Mouse (Mus musculus) limb, embryonic 13.5 days (tissue): ENCODE results near the gene Tnrc18. TPM values are rescaled to one million over a fixed set of nuclear protein-coding genes. Genes with fewer than 3 reads are reported as not detected.

Source experiments
- ATAC-seq: fragments of 200-750 bp; cut with Nextera tagmentation; 2 replicates; pipeline ENCODE4 v1.8.0; 2017; ENCODE audit warnings: low read depth, moderate number of reproducible peaks, moderate TSS enrichment; ENCODE audit not compliant: low FRiP score
- H3K27ac ChIP-seq: fragments of 300-500 bp; sonication (generic); 2 replicates; pipeline ENCODE4 v1.5.1; 2015; ENCODE audit warnings: inconsistent platforms, mild to moderate bottlenecking, moderate library complexity
- H3K27me3 ChIP-seq: fragments of 300-500 bp; sonication (generic); 2 replicates; pipeline ENCODE4 v1.6.1; 2015; ENCODE audit warnings: mild to moderate bottlenecking, inconsistent platforms
- H3K36me3 ChIP-seq: fragments of 300-500 bp; sonication (generic); 2 replicates; pipeline ENCODE4 v1.6.1; 2015; ENCODE audit warnings: inconsistent platforms, mild to moderate bottlenecking, moderate library complexity
- H3K4me1 ChIP-seq: fragments of 300-500 bp; sonication (generic); 2 replicates; pipeline ENCODE4 v1.6.1; 2015; ENCODE audit warnings: inconsistent platforms
- H3K4me2 ChIP-seq: fragments of 300-500 bp; sonication (generic); replicated peaks from 2 replicates; pipeline ENCODE4 v1.6.1; 2015; ENCODE audit warnings: inconsistent platforms, mild to moderate bottlenecking, moderate library complexity
- H3K4me3 ChIP-seq: fragments of 300-500 bp; sonication (generic); 2 replicates; pipeline ENCODE4 v1.5.1; 2015; ENCODE audit warnings: moderate library complexity, mild to moderate bottlenecking, inconsistent platforms
- H3K9ac ChIP-seq: fragments of 300-500 bp; sonication (generic); 2 replicates; pipeline ENCODE4 v1.6.1; 2015; ENCODE audit warnings: mild to moderate bottlenecking, inconsistent platforms
- H3K9me3 ChIP-seq: fragments of 300-500 bp; sonication (generic); 2 replicates; pipeline ENCODE4 v1.6.1; 2016; ENCODE audit warnings: inconsistent platforms
- WGBS: fragments of 180-500 bp; shearing (Covaris S2); methylation state at CpG from one replicate; pipeline ENCODE4 v1.1.7; 2015; 5-methylcytosine and 5-hydroxymethylcytosine counted together
- polyA plus RNA-seq: library from polyadenylated mRNA; unstranded; fragments of >200 nt; fragmentation: Nextera tagmentation; extraction: Ambion mirVana; gene quantifications from 2 replicates; pipeline ENCODE4 v1.2.1, GENCODE M21; 2015

The Tnrc18 gene
- polyA plus RNA-seq, 1 experiment from 2014 or later = 37.4 TPM

- no peak for ATAC-seq
- Histone ChIP-seq H3K36me3 (peaks cover 100% of the 10 kb centered on the region), H3K4me2 (no peak overlapping the region), H3K9ac (no peak overlapping the region), H3K27me3 (no peaks in the 10 kb centered on the region), H3K27ac (no peak overlapping the region), H3K9me3 (no peaks in the 10 kb centered on the region), H3K4me1 (no peaks in the 10 kb centered on the region; the same call in 1 of the 2 replicates), H3K4me3 (no peak overlapping the region)
- WGBS = 91% methylated on average over 21 of the region's 21 CpGs
These were observed 55.2 kb downstream of the Tnrc18 start for GRCm38 (mm10) chr5:142762082-142762807.

GRCm38 (mm10) chr5:142761326-142761983 is 56.0 kb downstream of the Tnrc18 start:
- Histone ChIP-seq H3K27me3 (no peaks in the 10 kb centered on the region), H3K4me2 (no peak overlapping the region), H3K4me1 (no peaks in the 10 kb centered on the region), H3K27ac (no peak overlapping the region), H3K4me3 (no peak overlapping the region), H3K36me3 (peaks cover 100% of the 10 kb centered on the region), H3K9ac (no peak overlapping the region), H3K9me3 (no peaks in the 10 kb centered on the region)
- WGBS = 94% methylated on average over 16 of the region's 16 CpGs
- no peak for ATAC-seq

- ATAC-seq = no peak
- Histone ChIP-seq H3K36me3 (peaks cover 100% of the 10 kb centered on the region), H3K4me3 (no peak overlapping the region), H3K9ac (no peak overlapping the region), H3K27ac (no peak overlapping the region), H3K4me1 (no peaks in the 10 kb centered on the region), H3K9me3 (no peaks in the 10 kb centered on the region), H3K4me2 (no peak overlapping the region), H3K27me3 (no peaks in the 10 kb centered on the region)
- WGBS = 91% methylated on average over 8 of the region's 8 CpGs
These were observed 57.7 kb downstream of the Tnrc18 start for GRCm38 (mm10) chr5:142759786-142760185.

GRCm38 (mm10) chr5:142752241-142752640 is 65.2 kb downstream of the Tnrc18 start:
- Histone ChIP-seq H3K27me3 (no peaks in the 10 kb centered on the region), H3K9me3 (no peaks in the 10 kb centered on the region), H3K27ac (no peak overlapping the region), H3K4me2 (no peak overlapping the region), H3K4me3 (no peak overlapping the region), H3K36me3 (peaks cover 97% of the 10 kb centered on the region), H3K4me1 (no peaks in the 10 kb centered on the region), H3K9ac (no peak overlapping the region)
- 50% methylated on average over 13 of the region's 13 CpGs for WGBS
- no peak for ATAC-seq

GRCm38 (mm10) chr5:142750173-142750572 is 67.3 kb downstream of the Tnrc18 start:
- Histone ChIP-seq H3K9me3 (no peaks in the 10 kb centered on the region), H3K36me3 (peaks cover 94% of the 10 kb centered on the region), H3K4me2 (no peak overlapping the region), H3K27me3 (no peaks in the 10 kb centered on the region), H3K4me1 (no peaks in the 10 kb centered on the region), H3K27ac (no peak overlapping the region), H3K9ac (no peak overlapping the region), H3K4me3 (no peak overlapping the region)
- WGBS = 88% methylated on average over 11 of the region's 11 CpGs
- no peak for ATAC-seq

- Histone ChIP-seq H3K9me3 (no peaks in the 10 kb centered on the region), H3K4me3 (no peak overlapping the region), H3K27me3 (no peaks in the 10 kb centered on the region), H3K9ac (no peak overlapping the region), H3K27ac (no peak overlapping the region), H3K4me2 (no peak overlapping the region), H3K4me1 (no peaks in the 10 kb centered on the region), H3K36me3 (peaks cover 95% of the 10 kb centered on the region)
- 92% methylated on average over 12 of the region's 12 CpGs for WGBS
- no peak for ATAC-seq
These were observed 70.3 kb downstream of the Tnrc18 start for GRCm38 (mm10) chr5:142747026-142747629.

GRCm38 (mm10) chr5:142739941-142740340 is 77.5 kb downstream of the Tnrc18 start:
- H3K4me3 ChIP-seq = no peak overlapping the region
- no peaks in the 10 kb centered on the region for H3K4me1 ChIP-seq
- no peak overlapping the region for H3K27ac ChIP-seq
- WGBS = 78% methylated on average over 8 of the region's 8 CpGs
- no peak overlapping the region for H3K9ac ChIP-seq
- H3K27me3 ChIP-seq = no peaks in the 10 kb centered on the region
- H3K4me2 ChIP-seq = no peak overlapping the region
- no peak for ATAC-seq
- H3K36me3 ChIP-seq = peaks cover 97% of the 10 kb centered on the region
- H3K9me3 ChIP-seq = no peaks in the 10 kb centered on the region

- H3K27me3 ChIP-seq = no peaks in the 10 kb centered on the region
- no peaks in the 10 kb centered on the region for H3K4me1 ChIP-seq
- H3K9me3 ChIP-seq = no peaks in the 10 kb centered on the region; the same call in 1 of the 2 replicates
- no peak overlapping the region for H3K4me3 ChIP-seq
- H3K9ac ChIP-seq = no peak overlapping the region
- peaks cover 100% of the 10 kb centered on the region for H3K36me3 ChIP-seq
- 92% methylated on average over 11 of the region's 11 CpGs for WGBS
- H3K4me2 ChIP-seq = no peak overlapping the region
- ATAC-seq = no peak
- no peak overlapping the region for H3K27ac ChIP-seq
These were observed 85.5 kb downstream of the Tnrc18 start for GRCm38 (mm10) chr5:142731916-142732315.

GRCm38 (mm10) chr5:142730295-142730694 is 87.2 kb downstream of the Tnrc18 start:
- Histone ChIP-seq H3K36me3 (peaks cover 100% of the 10 kb centered on the region), H3K4me1 (no peaks in the 10 kb centered on the region), H3K9me3 (no peaks in the 10 kb centered on the region; the same call in 1 of the 2 replicates), H3K4me2 (no peak overlapping the region), H3K9ac (no peak overlapping the region), H3K27ac (no peak overlapping the region), H3K4me3 (no peak overlapping the region), H3K27me3 (no peaks in the 10 kb centered on the region)
- no peak for ATAC-seq
- WGBS = 94% methylated on average over 12 of the region's 12 CpGs

- Histone ChIP-seq H3K9me3 (no peaks in the 10 kb centered on the region; the same call in 1 of the 2 replicates), H3K9ac (no peak overlapping the region), H3K4me2 (no peak overlapping the region), H3K4me1 (peaks cover 5% of the 10 kb centered on the region; the same call in 1 of the 2 replicates), H3K27ac (no peak overlapping the region), H3K36me3 (peaks cover 86% of the 10 kb centered on the region), H3K27me3 (no peaks in the 10 kb centered on the region), H3K4me3 (no peak overlapping the region)
- ATAC-seq = no peak
- 95% methylated on average over 16 of the region's 16 CpGs for WGBS
These were observed 89.2 kb downstream of the Tnrc18 start for GRCm38 (mm10) chr5:142728301-142728700.

- Histone ChIP-seq H3K27ac (peak overlapping the region; percentile 40; the same call in 1 of the 2 replicates), H3K36me3 (peaks cover 70% of the 10 kb centered on the region)
- no peak for ATAC-seq
These were observed 90.7 kb downstream of the Tnrc18 start for GRCm38 (mm10) chr5:142726748-142727147.

GRCm38 (mm10) chr5:142724265-142724664 is 93.2 kb downstream of the Tnrc18 start:
- Histone ChIP-seq H3K4me1 (peaks cover 5% of the 10 kb centered on the region; the same call in 1 of the 2 replicates), H3K4me3 (no peak overlapping the region), H3K9ac (no peak overlapping the region), H3K36me3 (peaks cover 45% of the 10 kb centered on the region), H3K27me3 (no peaks in the 10 kb centered on the region), H3K27ac (no peak overlapping the region), H3K9me3 (no peaks in the 10 kb centered on the region; the same call in 1 of the 2 replicates), H3K4me2 (no peak overlapping the region)
- 87% methylated on average over 7 of the region's 7 CpGs for WGBS
- ATAC-seq = no peak

More at GRCm38 (mm10) chr5:142726748-142727147, 90.7 kb downstream of the Tnrc18 start:
- Histone ChIP-seq H3K4me2 (no peak overlapping the region), H3K4me3 (no peak overlapping the region), H3K9ac (no peak overlapping the region), H3K9me3 (no peaks in the 10 kb centered on the region; the same call in 1 of the 2 replicates), H3K27me3 (no peaks in the 10 kb centered on the region), H3K4me1 (peaks cover 5% of the 10 kb centered on the region; the same call in 1 of the 2 replicates)
- 92% methylated on average over 6 of the region's 6 CpGs for WGBS
